Mouse (Mus musculus) lung, adult 2 months (tissue): ENCODE measurements around the gene Cmtr2. TPM values are rescaled to one million over a fixed set of nuclear protein-coding genes. Genes with fewer than 3 reads are reported as not detected.

Experiments
- DNase-seq: peaks from one replicate; pipeline ENCODE4 v3.0.0; 2022
- H3K4me1 ChIP-seq: fragments of 200-500 bp; 2 replicates; pipeline ENCODE4 v1.6.1; 2011; ENCODE audit warnings: low read length; ENCODE audit not compliant: control insufficient read depth, insufficient read depth
- H3K4me3 ChIP-seq: fragments of 200-500 bp; replicated peaks from 2 replicates; pipeline ENCODE3; 2011; ENCODE audit warnings: low read depth, mild to moderate bottlenecking, control low read depth, low read length; ENCODE audit errors: extremely low read depth
- CTCF ChIP-seq: fragments of 200-500 bp; IDR thresholded peaks from 2 replicates; pipeline ENCODE4 v1.5.1; 2011; ENCODE audit warnings: mild to moderate bottlenecking, low read length, control low read depth; ENCODE audit not compliant: insufficient read depth
- POLR2A ChIP-seq: fragments of 200-500 bp; IDR thresholded peaks from 2 replicates; pipeline ENCODE4 v1.6.1; 2011; ENCODE audit warnings: low read depth, mild to moderate bottlenecking, control low read depth, low read length, borderline replicate concordance; ENCODE audit errors: extremely low read depth
- WGBS: fragments of 180-500 bp; shearing (Covaris S2); methylation state at CpG from one replicate; pipeline ENCODE4 v1.1.7; 2018; 5-methylcytosine and 5-hydroxymethylcytosine counted together
- polyA plus RNA-seq: library from polyadenylated mRNA; depleted of rRNA; stranded (reverse); fragments of >200 nt; gene quantifications from 2 replicates; pipeline ENCODE4 v1.2.3, GENCODE M21; 2012; rRNA removed

Gene Cmtr2
- polyA plus RNA-seq, 1 experiment = 3.4 TPM

DNA sequence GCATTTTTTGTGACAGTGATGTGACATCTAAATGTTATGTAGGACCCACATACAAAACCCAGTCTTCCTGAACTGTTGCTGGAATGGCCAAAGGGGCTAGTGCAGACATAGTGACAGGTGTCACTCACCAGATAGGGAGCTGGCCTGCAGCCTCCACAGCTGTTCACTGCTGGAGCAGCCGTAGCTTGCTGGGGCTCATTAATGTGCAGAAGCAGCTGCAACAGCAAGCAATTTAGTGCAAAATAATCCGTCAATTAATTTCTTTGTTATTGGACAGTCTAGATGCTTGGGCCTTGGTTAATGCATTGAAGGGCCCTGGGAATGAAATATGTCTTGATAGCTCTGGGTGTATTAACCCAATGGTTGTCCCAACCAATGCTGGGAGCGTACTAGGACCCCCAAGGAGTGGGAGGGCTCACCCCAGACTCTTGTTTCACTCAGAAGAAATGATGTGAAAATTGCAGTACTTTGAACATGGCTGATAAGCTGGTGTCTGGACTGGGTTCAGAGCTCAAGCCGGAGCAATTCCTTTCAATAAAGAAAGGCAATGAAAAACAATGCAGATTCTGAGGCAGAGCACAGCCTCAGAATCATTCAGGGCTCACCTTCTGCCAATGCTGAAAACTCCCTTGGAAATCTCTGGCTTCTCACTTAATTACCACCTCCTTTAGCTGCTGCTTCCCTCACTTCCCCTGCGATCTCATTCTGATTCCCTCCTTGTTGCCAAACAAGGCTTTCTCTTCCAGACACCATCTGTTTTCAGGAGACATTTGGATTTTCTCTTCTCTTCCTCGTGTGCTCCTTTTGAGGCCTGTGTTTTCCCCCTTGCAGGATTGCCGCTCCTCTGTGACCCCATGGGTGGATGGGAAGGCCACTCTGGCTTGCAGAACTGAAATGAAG, 27.1 kb downstream of the Cmtr2 start:
- TF ChIP-seq POLR2A (no peak), CTCF (no peak)
- 50% methylated on average over 7 of the region's 7 CpGs for WGBS
- Histone ChIP-seq H3K4me3 (no peak overlapping the region), H3K4me1 (no peaks in the 10 kb centered on the region)
- no peak for DNase-seq

- TF ChIP-seq CTCF = no peak
- no peak for TF ChIP-seq POLR2A
- Histone ChIP-seq H3K4me3 (no peak overlapping the region), H3K4me1 (no peaks in the 10 kb centered on the region)
- WGBS = 57% methylated on average over 2 of the region's 2 CpGs
- no peak for DNase-seq
Observed at GRCm38 (mm10) chr8:110244566-110244965, 29.1 kb downstream of the Cmtr2 start.

- Histone ChIP-seq H3K4me1 (no peaks in the 10 kb centered on the region), H3K4me3 (no peak overlapping the region)
- DNase-seq = no peak
- no peak for TF ChIP-seq POLR2A
- TF ChIP-seq CTCF = no peak
- WGBS = 64% methylated on average over 6 of the region's 6 CpGs
Observed at GRCm38 (mm10) chr8:110247238-110247637, 31.8 kb downstream of the Cmtr2 start.

DNA sequence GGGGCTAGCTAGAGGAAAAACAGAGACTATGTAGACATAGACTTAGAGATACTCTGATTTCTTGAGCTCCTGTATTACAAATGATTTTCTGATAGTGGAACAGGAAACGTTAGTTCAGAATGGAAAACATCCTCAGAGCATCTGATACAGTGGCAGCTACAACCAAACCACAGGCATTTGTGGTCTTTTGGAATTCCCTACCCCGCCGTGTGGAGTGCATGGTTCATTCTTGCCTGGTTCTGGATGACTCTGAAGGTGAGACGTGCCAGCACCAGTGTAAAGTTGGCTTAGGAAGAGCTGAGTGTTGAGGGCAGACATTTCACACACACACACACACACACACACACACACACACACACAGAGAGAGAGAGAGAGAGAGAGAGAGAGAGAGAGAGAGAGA, 38.5 kb downstream of the Cmtr2 start:
- no peaks in the 10 kb centered on the region for H3K4me1 ChIP-seq
- no peak for DNase-seq
- no peak overlapping the region for H3K4me3 ChIP-seq
- 56% methylated on average over 4 of the region's 4 CpGs for WGBS
- TF ChIP-seq POLR2A = no peak
- TF ChIP-seq CTCF = no peak

DNA sequence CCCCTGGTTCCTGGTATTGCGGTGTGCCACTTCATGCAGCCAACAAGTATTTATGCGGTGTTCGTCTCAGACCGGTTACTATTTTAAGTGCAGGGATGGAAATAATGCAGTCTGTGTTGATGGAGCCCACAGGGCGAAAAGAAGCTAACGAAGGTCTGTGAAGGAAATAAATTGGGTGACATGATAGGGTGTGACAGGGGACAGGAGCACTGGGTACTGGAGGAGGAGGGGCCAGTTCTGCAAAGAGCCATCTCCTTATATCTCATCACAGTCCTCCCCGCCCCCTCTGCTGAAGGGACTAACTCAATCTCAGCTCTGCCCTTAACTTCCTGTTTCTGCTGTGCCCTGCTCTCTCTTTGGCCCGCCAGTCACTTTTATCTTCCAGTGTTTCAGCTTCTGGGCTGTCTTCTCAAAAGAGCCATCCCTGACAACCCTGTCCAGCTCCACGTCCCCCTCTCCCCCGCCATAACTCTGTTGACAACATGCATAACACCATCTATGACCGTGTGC, 50.4 kb downstream of the Cmtr2 start:
- no peaks in the 10 kb centered on the region for H3K4me1 ChIP-seq
- DNase-seq = no peak
- no peak for TF ChIP-seq CTCF
- TF ChIP-seq POLR2A = no peak
- 39% methylated on average over 11 of the region's 11 CpGs for WGBS
- H3K4me3 ChIP-seq = no peak overlapping the region

DNA sequence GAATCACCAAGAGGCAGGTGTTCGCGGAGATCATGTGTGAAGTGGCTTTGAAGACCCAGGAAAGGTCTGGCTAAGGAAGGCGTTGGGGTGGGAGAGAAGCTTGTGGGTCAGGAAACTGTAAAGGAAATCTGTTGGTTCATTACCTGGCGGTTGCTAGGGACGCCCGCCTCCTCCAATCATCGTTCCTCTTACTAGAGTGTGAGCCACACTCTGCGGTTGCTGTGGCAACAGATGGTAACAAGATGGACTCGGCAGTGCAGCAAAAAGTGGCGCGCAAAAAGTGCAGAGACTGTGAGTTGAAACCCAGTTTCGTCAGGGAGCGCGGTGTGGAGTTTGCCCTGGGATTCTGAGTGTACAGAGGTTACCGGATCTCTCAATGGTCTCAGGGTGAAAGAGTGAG, 51.3 kb downstream of the Cmtr2 start, which contains the start of gene Hydin:
Gene Hydin, plus strand, starts transcription at position 237 of the 400 bp plus-strand sequence.
- no peak within 1 kb of the TSS for H3K4me3 ChIP-seq
- WGBS = under 1% methylated on average over 15 of the region's 15 CpGs
- DNase-seq = peak; percentile 12

GRCm38 (mm10) chr8:110267268-110267667, 51.8 kb downstream of the Cmtr2 start:
- DNase-seq = no peak
- no peaks in the 10 kb centered on the region for H3K4me1 ChIP-seq
- TF ChIP-seq CTCF = no peak
- TF ChIP-seq POLR2A = no peak
- 11% methylated on average over 12 of the region's 12 CpGs for WGBS
- H3K4me3 ChIP-seq = no peak overlapping the region

More for the DNA sequence above, 51.3 kb downstream of the Cmtr2 start, which contains the start of gene Hydin:
- no peak for TF ChIP-seq POLR2A
- no peak for TF ChIP-seq CTCF
- no peaks in the 10 kb centered on the region for H3K4me1 ChIP-seq

DNA sequence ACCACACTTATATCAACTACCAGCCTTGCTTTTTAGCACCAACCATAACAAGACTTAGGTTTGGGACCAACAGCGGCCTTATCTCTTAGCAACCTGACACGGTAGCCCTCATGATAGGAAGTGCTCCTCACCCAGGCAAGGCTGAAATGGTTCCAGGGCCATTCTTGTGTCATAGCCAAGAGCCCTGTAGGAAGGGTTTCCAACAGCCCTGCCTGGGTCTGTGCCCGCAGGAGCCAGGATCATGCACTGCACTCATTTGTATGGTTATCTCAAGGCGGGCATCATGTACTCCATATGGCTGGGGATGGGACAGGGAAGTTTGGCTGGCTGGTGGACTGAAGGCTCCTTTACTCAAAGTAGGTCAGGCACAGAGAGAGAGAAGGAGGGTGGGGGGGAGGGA, 55.2 kb downstream of the Cmtr2 start:
- TF ChIP-seq CTCF (no peak), POLR2A (no peak)
- H3K4me3 ChIP-seq = no peak overlapping the region
- DNase-seq = no peak
- 69% methylated on average over 4 of the region's 4 CpGs for WGBS
- H3K4me1 ChIP-seq = no peaks in the 10 kb centered on the region

DNA sequence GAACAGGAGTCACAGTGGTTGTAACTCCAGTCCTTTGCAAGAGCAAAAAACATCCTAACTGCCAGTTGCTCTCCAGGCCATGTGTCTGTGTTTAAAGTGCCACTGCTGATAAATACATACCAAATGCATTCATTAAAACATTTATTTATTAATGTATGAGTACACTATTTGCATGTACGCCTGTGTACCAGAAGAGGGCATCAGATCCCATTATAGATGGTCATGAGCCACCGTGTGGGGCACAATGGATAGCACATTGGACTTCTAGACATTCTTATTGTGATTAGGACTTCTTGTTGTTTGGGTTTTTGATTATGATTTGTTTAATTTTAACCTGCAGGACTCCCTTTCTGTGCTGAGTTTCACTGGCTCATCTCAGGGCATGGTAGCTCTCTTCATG, 57.9 kb downstream of the Cmtr2 start:
- 62% methylated on average over 2 of the region's 2 CpGs for WGBS
- Histone ChIP-seq H3K4me3 (no peak overlapping the region), H3K4me1 (no peaks in the 10 kb centered on the region)
- no peak for DNase-seq
- TF ChIP-seq POLR2A (no peak), CTCF (no peak)

Other genes with a start within 250 kb of the Cmtr2 start
- 0.71 and 1.00 TPM in 2 replicates for gene Tat, start 225.2 kb upstream of the Cmtr2 start, polyA plus RNA-seq
- gene Chst4, start 175.9 kb upstream of the Cmtr2 start, polyA plus RNA-seq = 11.9 and 17.1 TPM in 2 replicates
- 1.2 TPM in 2 replicates for gene Zfp612, start 135.9 kb upstream of the Cmtr2 start, polyA plus RNA-seq
- gene Gm21964, start 114.5 kb upstream of the Cmtr2 start, polyA plus RNA-seq = not detected in 2 replicates
- not detected in 2 replicates for gene Gm17720, start 112.9 kb upstream of the Cmtr2 start, polyA plus RNA-seq
- 0.12 TPM in 1 of 2 replicates, not detected in the other for gene Calb2, start 47.5 kb upstream of the Cmtr2 start, polyA plus RNA-seq
- gene Hydin, start 51.3 kb downstream of the Cmtr2 start, polyA plus RNA-seq = 2.2 and 2.6 TPM in 2 replicates